Mouse (Mus musculus): ENCODE results near the gene Loxl3.

DNA sequence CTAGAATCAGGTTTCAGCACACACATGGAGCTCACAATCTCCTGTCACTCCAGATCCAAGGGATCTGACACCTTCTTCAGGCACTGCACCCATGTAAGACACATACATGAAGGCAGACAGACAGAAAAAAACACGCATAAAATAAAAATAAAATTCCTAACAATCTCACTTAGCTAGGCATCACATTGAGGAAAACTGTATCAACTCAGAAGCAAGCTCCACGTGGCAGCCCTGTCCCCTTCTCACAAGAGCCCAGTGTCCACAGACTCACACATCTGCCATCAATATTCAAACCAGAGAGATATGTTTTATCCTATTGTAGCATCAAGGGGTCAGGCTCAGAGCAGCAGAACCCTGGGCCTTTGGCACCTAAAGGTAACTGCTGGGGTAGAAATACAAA is 29.7 kb upstream of the Loxl3 start:
- no peak for TF ChIP-seq CTCF (IDR thresholded peaks at IDR 0.05; ENCODE audit: insufficient read depth, low read length)
- no peak for TF ChIP-seq POLR2A (IDR thresholded peaks at IDR 0.05; ENCODE audit: borderline replicate concordance, extremely low read depth, low read depth, low read length)
